Mouse (Mus musculus) stomach, embryonic 14.5 days (tissue): ENCODE results near the gene Efcc1. TPM values are rescaled to one million over a fixed set of nuclear protein-coding genes. Genes with fewer than 3 reads are reported as not detected.
A peak's percentile ranks its signal among the peaks of the same experiment; 100 is the strongest.

Source experiments
- ATAC-seq: fragments of 200-750 bp; cut with Nextera tagmentation; 2 replicates; pipeline ENCODE4 v1.8.0; 2017; ENCODE audit warnings: low read depth, moderate TSS enrichment; ENCODE audit not compliant: insufficient number of reproducible peaks, insufficient read depth, low FRiP score
- H3K27ac ChIP-seq: fragments of 300-500 bp; sonication (generic); 2 replicates; pipeline ENCODE4 v1.5.1; 2014; ENCODE audit warnings: mild to moderate bottlenecking, low read length, moderate library complexity, mixed read lengths
- H3K27me3 ChIP-seq: fragments of 300-500 bp; sonication (generic); 2 replicates; pipeline ENCODE4 v1.6.1; 2014; ENCODE audit warnings: low read length, control low read depth, mixed read lengths; ENCODE audit not compliant: control insufficient read depth, insufficient read depth
- H3K36me3 ChIP-seq: fragments of 300-500 bp; sonication (generic); 2 replicates; pipeline ENCODE4 v1.6.1; 2014; ENCODE audit warnings: mild to moderate bottlenecking, control low read depth, low read length, moderate library complexity, mixed read lengths; ENCODE audit not compliant: control insufficient read depth, insufficient read depth
- H3K4me1 ChIP-seq: fragments of 300-500 bp; sonication (generic); 2 replicates; pipeline ENCODE4 v1.6.1; 2014; ENCODE audit warnings: low read length, control low read depth, mixed read lengths; ENCODE audit not compliant: control insufficient read depth, insufficient read depth
- H3K4me2 ChIP-seq: fragments of 300-500 bp; sonication (generic); replicated peaks from 2 replicates; pipeline ENCODE4 v1.6.1; 2014; ENCODE audit warnings: low read depth, low read length, control low read depth
- H3K4me3 ChIP-seq: fragments of 300-500 bp; sonication (generic); 2 replicates; pipeline ENCODE4 v1.5.1; 2014; ENCODE audit warnings: low read depth, low read length, control low read depth
- H3K9ac ChIP-seq: fragments of 300-500 bp; sonication (generic); replicated peaks from 2 replicates; pipeline ENCODE4 v1.6.1; 2014; ENCODE audit warnings: low read depth, mild to moderate bottlenecking, control low read depth, low read length, moderate library complexity, mixed read lengths
- H3K9me3 ChIP-seq: fragments of 300-500 bp; sonication (generic); 2 replicates; pipeline ENCODE4 v1.6.1; 2016; ENCODE audit warnings: low read depth, low read length, control low read depth; ENCODE audit not compliant: control insufficient read depth
- WGBS: fragments of 180-500 bp; shearing (Covaris S2); extraction: QIAGEN DNeasy Blood & Tissue Kit; methylation state at CpG from one replicate; pipeline ENCODE4 v1.1.7; 2014; 5-methylcytosine and 5-hydroxymethylcytosine counted together
- polyA plus RNA-seq: library from polyadenylated mRNA; unstranded; fragments of >200 nt; fragmentation: Nextera tagmentation; extraction: Ambion mirVana; gene quantifications from 2 replicates; pipeline ENCODE4 v1.2.1, GENCODE M21; 2014

The Efcc1 gene
- polyA plus RNA-seq, 1 experiment from 2014 or later: 2.2 TPM

DNA sequence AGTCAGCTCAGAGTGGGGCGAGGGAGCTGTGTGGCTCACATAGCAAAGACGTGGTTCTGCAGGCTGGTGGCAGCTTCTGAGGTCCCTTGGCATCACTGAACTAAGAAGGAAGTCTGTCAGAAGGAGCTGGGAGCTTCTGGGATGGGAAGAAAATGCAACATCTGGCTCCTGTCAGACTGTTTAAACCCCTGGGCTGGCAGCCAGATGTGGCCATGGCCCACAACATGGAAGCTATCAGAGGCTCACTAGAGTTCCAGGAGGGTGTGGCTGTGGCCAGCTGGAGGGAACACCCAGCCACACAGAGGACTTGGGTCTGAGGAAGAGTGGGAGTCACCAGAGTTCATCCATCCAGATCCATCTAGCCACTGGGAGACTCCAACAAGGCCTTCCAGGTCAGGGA lies 16.2 kb downstream of the Efcc1 start:
- H3K4me2 ChIP-seq: no peak overlapping the region
- no peak overlapping the region for H3K27ac ChIP-seq
- no peaks in the 10 kb centered on the region for H3K36me3 ChIP-seq
- WGBS: 56% methylated on average over 2 of the region's 2 CpGs
- ATAC-seq: peak; percentile 62; the same call in 1 of the 2 replicates
- H3K4me1 ChIP-seq: peaks cover 4% of the 10 kb centered on the region; the same call in 1 of the 2 replicates
- no peak overlapping the region for H3K4me3 ChIP-seq
- H3K9ac ChIP-seq: no peak overlapping the region
- no peaks in the 10 kb centered on the region for H3K27me3 ChIP-seq
- H3K9me3 ChIP-seq: no peaks in the 10 kb centered on the region

DNA sequence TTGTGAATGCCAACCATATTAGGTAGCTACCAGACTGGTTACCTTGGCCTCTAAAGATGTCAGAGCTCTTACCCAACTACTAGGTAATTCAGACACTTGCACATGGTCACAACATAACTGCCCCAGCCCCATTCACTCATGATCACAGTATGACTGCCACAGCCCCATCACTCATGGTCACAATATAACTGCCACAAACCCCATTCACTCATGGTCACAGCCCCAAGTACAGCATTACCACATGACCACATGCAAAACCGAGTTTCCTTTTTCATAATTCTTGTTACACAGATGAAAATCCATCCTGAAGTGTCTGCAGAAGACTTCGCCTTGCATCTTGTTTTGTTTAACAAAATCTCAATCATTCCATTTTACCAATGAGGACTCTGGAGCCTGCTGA lies 17.4 kb downstream of the Efcc1 start:
- WGBS: 79% methylated on average over 2 of the region's 2 CpGs
- H3K27ac ChIP-seq: no peak overlapping the region
- H3K4me3 ChIP-seq: no peak overlapping the region
- no peaks in the 10 kb centered on the region for H3K27me3 ChIP-seq
- H3K9ac ChIP-seq: no peak overlapping the region
- no peak overlapping the region for H3K4me2 ChIP-seq
- H3K36me3 ChIP-seq: no peaks in the 10 kb centered on the region
- no peaks in the 10 kb centered on the region for H3K9me3 ChIP-seq
- H3K4me1 ChIP-seq: peaks cover 4% of the 10 kb centered on the region; the same call in 1 of the 2 replicates
- ATAC-seq: no peak

- no peaks in the 10 kb centered on the region for H3K27me3 ChIP-seq
- no peak overlapping the region for H3K4me3 ChIP-seq
- no peak overlapping the region for H3K4me2 ChIP-seq
- no peak overlapping the region for H3K27ac ChIP-seq
- H3K9ac ChIP-seq: no peak overlapping the region
- H3K9me3 ChIP-seq: no peaks in the 10 kb centered on the region
- H3K4me1 ChIP-seq: peaks cover 4% of the 10 kb centered on the region; the same call in 1 of the 2 replicates
- ATAC-seq: no peak
- WGBS: 80% methylated on average over 6 of the region's 6 CpGs
- no peaks in the 10 kb centered on the region for H3K36me3 ChIP-seq
Observed at GRCm38 (mm10) chr6:87748531-87748930, 17.9 kb downstream of the Efcc1 start.

DNA sequence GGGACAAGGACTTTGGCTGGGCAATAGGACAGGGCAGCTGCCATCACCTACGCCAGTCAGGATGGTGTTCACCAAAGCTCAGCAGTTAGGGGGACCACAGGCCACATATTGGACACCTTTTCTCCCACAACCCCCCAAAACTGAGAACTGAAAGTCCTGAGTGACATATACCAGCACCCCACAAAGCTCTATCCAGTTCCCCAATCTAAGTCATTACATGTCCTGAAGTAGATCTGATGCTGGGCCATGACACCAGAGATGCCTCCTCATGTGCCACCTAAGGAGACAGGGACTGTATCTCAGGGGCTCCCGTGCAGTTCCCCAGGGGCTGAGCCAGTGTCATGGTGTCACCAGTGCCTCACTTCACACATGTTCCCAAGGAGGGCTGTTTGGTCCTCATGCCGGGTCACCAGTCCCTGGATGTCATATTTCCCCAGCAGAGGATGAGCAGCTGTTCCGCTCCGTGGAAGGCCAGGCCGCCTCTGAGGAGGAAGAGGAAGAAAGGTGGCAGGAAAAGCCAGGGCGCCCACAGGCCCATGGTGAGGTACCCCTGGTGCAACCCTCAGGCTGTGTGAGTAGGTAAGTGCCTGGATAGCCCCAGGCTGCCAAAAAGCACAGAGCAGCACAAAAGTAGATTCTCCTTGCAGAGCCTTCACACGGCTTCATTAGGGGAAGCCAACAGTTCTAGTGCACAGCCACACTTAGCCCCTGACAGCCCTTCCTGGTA lies 19.7 kb downstream of the Efcc1 start:
- WGBS: 87% methylated on average over 8 of the region's 8 CpGs
- Histone ChIP-seq H3K9me3 (no peaks in the 10 kb centered on the region), H3K4me1 (peaks cover 4% of the 10 kb centered on the region; the same call in 1 of the 2 replicates), H3K4me2 (no peak overlapping the region), H3K27me3 (no peaks in the 10 kb centered on the region), H3K27ac (no peak overlapping the region), H3K36me3 (no peaks in the 10 kb centered on the region), H3K9ac (no peak overlapping the region), H3K4me3 (no peak overlapping the region)
- ATAC-seq: no peak

DNA sequence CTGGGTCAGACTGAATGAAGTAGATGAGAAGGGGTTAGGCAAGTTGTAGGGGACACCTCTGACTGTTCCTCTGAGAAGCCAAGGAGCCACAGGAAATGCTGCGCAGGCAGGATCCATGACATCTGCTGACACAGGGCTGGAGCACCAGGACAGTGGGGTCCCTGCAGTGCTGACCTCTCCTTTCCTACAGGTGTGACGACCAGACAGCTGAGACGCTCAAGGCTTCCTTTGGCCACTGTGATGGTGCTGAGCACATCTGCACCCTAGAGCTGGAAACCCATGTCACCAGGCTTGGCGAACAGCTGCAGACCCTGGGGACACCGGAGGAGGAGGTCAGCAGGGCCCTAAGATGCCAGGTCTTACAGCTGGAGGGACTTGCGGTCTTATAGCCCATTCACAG lies 20.9 kb downstream of the Efcc1 start:
- Histone ChIP-seq H3K9me3 (no peaks in the 10 kb centered on the region), H3K36me3 (no peaks in the 10 kb centered on the region), H3K27ac (no peak overlapping the region), H3K4me3 (no peak overlapping the region), H3K9ac (no peak overlapping the region), H3K27me3 (no peaks in the 10 kb centered on the region), H3K4me2 (no peak overlapping the region), H3K4me1 (peaks cover 4% of the 10 kb centered on the region; the same call in 1 of the 2 replicates)
- 88% methylated on average over 6 of the region's 6 CpGs for WGBS
- no peak for ATAC-seq

- H3K9me3 ChIP-seq: no peaks in the 10 kb centered on the region
- 84% methylated on average over 4 of the region's 4 CpGs for WGBS
- no peaks in the 10 kb centered on the region for H3K36me3 ChIP-seq
- H3K27ac ChIP-seq: no peak overlapping the region
- no peaks in the 10 kb centered on the region for H3K4me1 ChIP-seq
- no peak overlapping the region for H3K4me3 ChIP-seq
- H3K27me3 ChIP-seq: no peaks in the 10 kb centered on the region
- H3K9ac ChIP-seq: no peak overlapping the region
- no peak overlapping the region for H3K4me2 ChIP-seq
- no peak for ATAC-seq
Observed at GRCm38 (mm10) chr6:87755196-87755595, 24.5 kb downstream of the Efcc1 start.

GRCm38 (mm10) chr6:87756896-87757295 lies 26.2 kb downstream of the Efcc1 start:
- H3K27me3 ChIP-seq: no peaks in the 10 kb centered on the region
- H3K9me3 ChIP-seq: no peaks in the 10 kb centered on the region
- no peak overlapping the region for H3K4me2 ChIP-seq
- no peak overlapping the region for H3K27ac ChIP-seq
- WGBS: 91% methylated on average over 8 of the region's 8 CpGs
- no peak overlapping the region for H3K4me3 ChIP-seq
- H3K9ac ChIP-seq: no peak overlapping the region
- no peak for ATAC-seq
- H3K36me3 ChIP-seq: no peaks in the 10 kb centered on the region
- H3K4me1 ChIP-seq: no peaks in the 10 kb centered on the region

DNA sequence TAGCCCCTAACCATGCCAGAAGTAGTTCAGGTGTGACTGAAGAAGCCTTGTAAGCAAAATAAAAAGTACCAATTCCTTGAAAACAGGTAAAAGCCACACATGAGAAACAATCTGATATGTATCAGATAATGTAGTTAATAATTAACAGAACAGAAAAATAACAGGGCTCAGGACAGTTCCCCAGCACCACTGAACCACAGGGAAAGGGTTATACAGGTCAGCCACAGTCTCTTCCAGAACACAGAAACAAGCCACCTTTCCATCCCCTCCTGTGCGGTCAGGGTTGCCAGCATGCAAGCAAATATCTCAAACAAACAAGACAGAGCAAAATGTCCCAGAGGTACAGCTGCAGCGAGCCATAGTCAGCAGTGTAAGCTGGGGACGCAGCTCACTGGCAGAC lies 28.7 kb downstream of the Efcc1 start:
- H3K36me3 ChIP-seq: no peaks in the 10 kb centered on the region
- no peaks in the 10 kb centered on the region for H3K27me3 ChIP-seq
- no peak overlapping the region for H3K27ac ChIP-seq
- no peak overlapping the region for H3K9ac ChIP-seq
- no peak overlapping the region for H3K4me3 ChIP-seq
- H3K4me1 ChIP-seq: no peaks in the 10 kb centered on the region
- H3K4me2 ChIP-seq: no peak overlapping the region
- H3K9me3 ChIP-seq: no peaks in the 10 kb centered on the region
- WGBS: 61% methylated on average over 3 of the region's 3 CpGs
- no peak for ATAC-seq

GRCm38 (mm10) chr6:87759850-87760249 lies 29.2 kb downstream of the Efcc1 start:
- no peak overlapping the region for H3K4me2 ChIP-seq
- H3K4me1 ChIP-seq: no peaks in the 10 kb centered on the region
- WGBS: 39% methylated on average over 3 of the region's 3 CpGs
- H3K36me3 ChIP-seq: no peaks in the 10 kb centered on the region
- no peaks in the 10 kb centered on the region for H3K9me3 ChIP-seq
- no peak overlapping the region for H3K27ac ChIP-seq
- H3K9ac ChIP-seq: no peak overlapping the region
- no peaks in the 10 kb centered on the region for H3K27me3 ChIP-seq
- H3K4me3 ChIP-seq: no peak overlapping the region
- ATAC-seq: no peak
